Mouse (Mus musculus): ENCODE measurements at regions not wholly inside any gene's neighbourhood (a gene's known extent, or its start where the extent isn't known, plus 50 kb on each side); places are given as distances from the start of the nearest gene placed in this dataset.

DNA sequence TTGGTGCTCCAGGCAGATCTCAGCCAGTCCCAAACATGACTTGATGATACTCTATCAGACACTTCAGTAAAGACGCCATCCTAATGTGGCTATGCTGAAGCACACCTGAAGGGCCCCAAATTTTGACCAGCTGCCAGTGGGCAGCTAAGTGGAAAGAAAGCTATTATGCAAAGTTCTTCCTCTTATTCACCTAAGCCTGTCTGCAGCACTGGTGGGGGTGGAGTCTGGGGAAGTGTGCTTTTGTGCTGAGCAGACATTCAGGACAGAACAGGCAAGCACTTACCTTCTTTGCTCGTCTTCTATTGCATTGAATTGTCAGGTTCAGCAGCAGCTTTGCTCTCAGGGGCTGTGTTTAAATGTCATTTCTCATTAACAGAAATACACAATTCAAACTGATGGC, 200.7 kb downstream of the Pla2g4a start:
- Histone ChIP-seq H3K27ac (no peak overlapping the region), H3K4me3 (no peak overlapping the region)
- TF ChIP-seq CTCF (conservative IDR thresholded peaks at IDR 0.05), result no peak
- DNase-seq (ENCODE audit: low spot score in 2 of 2), result no peak

DNA sequence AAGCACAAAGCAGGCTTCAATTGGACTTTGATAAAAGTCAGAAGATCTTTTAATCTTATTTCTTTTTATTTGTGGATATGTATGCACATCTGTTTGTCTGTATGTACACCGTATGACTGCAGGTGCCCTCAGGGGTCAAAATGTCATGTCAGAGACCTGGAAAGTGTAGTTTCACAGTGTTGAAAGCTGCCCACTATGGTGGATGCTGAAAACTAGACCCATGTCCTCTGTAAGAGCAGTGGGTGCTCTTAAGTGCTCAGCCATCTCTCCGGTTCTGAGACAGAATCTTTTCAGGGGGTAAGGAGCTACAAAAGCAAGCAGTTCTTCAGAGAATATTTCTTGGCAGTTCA, 202.3 kb downstream of the Pla2g4a start:
- TF ChIP-seq CTCF (conservative IDR thresholded peaks at IDR 0.05), result no peak
- H3K27ac ChIP-seq, result no peak overlapping the region
- no peak for DNase-seq (ENCODE audit: low spot score in 2 of 2)
- no peak overlapping the region for H3K4me3 ChIP-seq

DNA sequence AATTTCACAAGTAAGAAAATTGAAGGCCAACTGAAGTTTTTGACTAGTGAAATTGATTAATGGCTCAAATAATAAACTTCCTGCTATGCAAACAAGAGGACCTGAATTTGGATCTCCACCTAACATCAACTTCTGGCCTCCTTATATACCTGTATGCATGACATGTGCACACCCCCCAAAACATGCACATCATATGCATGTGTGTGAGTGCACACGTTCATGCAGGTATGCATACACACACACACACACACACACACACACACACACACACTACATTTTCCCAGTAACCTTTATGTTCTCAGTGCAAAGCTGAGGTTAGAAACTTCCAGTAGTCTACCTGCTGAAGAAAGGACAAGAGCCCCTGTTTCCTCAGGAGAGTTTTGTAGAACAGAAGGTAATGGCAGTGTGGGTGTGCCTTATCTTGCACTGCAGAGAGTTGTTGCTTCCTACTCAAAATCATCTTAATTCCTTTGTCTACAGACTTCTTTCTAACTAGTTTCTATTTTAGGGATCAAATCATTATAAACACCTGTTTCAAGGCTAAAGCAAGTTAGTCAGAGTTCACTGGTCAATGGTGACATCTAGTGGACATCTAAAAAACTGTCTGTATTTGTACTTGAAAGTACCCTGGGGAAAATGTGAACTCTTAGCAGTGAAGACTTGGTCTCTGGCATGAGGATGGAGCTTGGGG, 202.9 kb downstream of the Pla2g4a start:
- peak; percentile 86 for TF ChIP-seq CTCF (conservative IDR thresholded peaks at IDR 0.05)
- Histone ChIP-seq H3K27ac (no peak overlapping the region), H3K4me3 (no peak overlapping the region)
- DNase-seq (ENCODE audit: low spot score in 2 of 2), result peak; percentile 10 to 44

DNA sequence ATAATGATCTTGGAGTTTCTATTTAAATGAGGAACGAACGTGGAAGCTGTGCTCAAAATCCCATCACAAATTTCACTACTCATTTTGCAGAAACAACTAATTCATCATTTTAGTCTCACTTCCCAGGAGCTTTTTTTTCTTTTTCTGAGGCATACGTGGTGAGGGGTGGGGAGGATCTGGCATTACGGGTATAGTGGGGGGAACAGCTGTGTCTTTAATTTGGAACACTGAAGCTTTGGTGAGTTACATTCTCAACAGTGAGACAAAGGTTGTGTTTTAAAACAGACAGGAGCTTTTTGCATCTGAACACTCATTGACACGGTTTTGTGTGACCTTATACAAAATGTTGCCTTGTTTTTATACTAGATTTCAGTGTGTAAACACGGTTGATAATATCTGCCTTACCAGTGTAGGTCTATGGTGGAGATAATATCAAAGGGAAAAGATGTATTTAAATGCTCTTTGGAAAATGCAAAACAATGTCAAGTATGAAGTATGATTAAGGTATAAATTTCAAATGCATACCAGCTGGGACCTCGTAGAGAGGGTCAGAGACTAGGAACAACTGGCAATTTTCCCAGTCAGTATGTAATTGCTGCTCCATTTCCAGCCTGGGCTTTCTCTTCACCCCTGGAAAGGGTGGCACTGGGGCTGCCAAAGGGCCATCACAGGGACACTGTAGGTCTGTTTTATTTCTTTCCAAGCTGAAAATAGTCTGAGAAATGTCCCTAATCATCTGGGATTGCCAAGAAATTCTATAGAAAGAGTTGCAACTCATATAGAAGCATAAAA, 207.6 kb downstream of the Pla2g4a start:
- Histone ChIP-seq H3K4me3 (no peak overlapping the region), H3K27ac (no peak overlapping the region)
- no peak for TF ChIP-seq CTCF (conservative IDR thresholded peaks at IDR 0.05)
- no peak for DNase-seq (ENCODE audit: low spot score in 2 of 2)

DNA sequence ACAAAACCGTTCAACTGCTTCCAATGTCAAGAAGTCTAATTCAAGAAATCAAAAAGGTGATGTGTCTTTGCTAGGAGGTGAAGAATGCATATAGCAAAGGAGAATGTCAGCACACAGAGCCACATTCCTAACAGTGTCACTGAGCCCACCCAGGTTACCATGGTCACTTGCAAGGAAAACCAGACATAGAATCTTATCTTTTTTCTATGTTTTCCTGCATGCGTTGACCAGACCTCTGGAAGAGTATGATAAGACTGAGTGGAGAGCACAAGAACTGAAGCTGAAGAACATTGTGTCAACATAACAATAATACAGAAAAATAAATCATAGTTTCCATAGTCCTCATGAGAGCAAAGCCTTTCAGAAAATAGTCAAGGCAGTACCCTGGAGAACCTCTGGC, 211.7 kb downstream of the Pla2g4a start:
- no peak for DNase-seq (ENCODE audit: low spot score in 2 of 2)
- Histone ChIP-seq H3K4me3 (no peak overlapping the region), H3K27ac (no peak overlapping the region)
- no peak for TF ChIP-seq CTCF (conservative IDR thresholded peaks at IDR 0.05)

DNA sequence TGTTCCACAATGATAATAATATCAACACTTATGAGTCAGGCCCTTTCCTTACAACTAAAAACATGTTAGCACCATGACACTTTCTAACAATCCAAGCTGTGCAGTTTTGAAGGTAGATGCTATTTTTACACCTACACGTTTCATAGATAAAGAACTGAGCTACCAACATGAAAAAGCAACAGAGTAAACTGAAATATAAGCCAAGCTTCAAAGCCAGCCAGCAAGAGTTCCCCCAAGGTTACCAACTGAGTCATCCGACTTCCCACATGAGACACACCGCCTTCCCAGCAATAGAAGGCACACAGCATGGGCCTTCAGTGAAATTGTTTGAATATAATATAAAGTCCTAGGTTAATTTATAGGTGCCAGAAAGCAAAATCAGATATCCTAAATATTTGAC, 222.1 kb downstream of the Pla2g4a start:
- DNase-seq (ENCODE audit: low spot score in 2 of 2), result no peak
- H3K4me3 ChIP-seq, result no peak overlapping the region
- no peak for TF ChIP-seq CTCF (conservative IDR thresholded peaks at IDR 0.05)
- H3K27ac ChIP-seq, result no peak overlapping the region

DNA sequence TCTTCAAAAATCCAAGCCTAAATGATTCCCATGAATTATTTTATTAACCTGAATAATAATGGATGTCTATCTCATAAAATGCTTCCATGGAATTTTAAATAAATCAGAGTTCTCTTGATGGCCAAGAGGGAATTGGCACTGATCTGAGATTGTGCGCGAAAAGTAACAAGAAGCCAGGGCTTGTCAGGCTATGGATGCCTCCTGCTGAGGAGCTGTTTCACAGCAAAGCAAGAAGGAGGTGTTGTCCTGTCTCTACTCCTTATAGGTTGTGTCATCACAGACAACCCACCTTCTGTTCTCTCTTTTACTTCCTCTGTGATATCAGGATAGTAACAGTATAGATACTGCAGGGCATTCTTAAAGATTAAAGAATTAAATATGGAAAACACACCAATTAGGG, 226.8 kb downstream of the Pla2g4a start:
- no peak for DNase-seq (ENCODE audit: low spot score in 2 of 2)
- Histone ChIP-seq H3K4me3 (no peak overlapping the region), H3K27ac (no peak overlapping the region)
- no peak for TF ChIP-seq CTCF (conservative IDR thresholded peaks at IDR 0.05)

DNA sequence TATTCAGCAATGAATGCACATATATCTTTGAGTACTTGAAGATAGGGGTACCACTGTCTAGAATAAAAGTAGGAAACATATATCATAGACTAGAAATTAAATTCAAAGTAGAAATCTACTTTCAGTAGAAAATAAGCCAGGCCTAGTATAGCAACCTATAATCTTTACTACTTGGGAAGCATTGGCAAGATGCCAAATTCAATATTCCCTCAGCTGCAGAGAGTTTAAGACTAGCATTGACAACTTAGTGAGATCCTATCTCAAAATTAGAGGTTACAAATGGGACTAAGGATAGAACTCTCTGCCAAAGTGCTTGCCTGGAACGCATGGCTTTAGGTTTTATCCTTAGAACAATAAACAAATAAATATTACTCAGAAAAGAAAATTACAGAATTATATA, 245.9 kb downstream of the Pla2g4a start:
- no peak for DNase-seq (ENCODE audit: low spot score in 2 of 2)

DNA sequence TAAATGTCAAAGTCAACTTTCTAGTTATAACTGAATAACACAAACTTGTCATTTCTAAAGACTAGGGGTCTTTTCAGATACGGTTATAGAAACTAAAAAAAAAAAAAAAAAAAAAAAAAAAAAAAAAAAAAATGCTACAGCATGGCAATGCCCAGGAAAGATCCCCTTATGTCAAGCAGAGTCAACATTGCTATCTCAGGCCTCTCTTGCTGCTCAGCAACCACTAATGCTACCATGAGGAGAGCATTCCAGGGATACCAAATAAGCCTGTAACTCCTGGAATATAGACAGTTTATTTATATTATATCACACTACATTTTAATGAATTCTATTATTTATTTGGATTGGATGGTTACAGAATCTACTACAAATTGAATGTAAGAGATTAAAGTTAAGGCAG, 248.8 kb downstream of the Pla2g4a start:
- Histone ChIP-seq H3K4me3 (no peak overlapping the region), H3K27ac (no peak overlapping the region)
- DNase-seq (ENCODE audit: low spot score in 2 of 2), result no peak
- no peak for TF ChIP-seq CTCF (conservative IDR thresholded peaks at IDR 0.05)

More for the DNA sequence above, 245.9 kb downstream of the Pla2g4a start:
- no peak for TF ChIP-seq CTCF (conservative IDR thresholded peaks at IDR 0.05)
- no peak overlapping the region for H3K4me3 ChIP-seq
- no peak overlapping the region for H3K27ac ChIP-seq

DNA sequence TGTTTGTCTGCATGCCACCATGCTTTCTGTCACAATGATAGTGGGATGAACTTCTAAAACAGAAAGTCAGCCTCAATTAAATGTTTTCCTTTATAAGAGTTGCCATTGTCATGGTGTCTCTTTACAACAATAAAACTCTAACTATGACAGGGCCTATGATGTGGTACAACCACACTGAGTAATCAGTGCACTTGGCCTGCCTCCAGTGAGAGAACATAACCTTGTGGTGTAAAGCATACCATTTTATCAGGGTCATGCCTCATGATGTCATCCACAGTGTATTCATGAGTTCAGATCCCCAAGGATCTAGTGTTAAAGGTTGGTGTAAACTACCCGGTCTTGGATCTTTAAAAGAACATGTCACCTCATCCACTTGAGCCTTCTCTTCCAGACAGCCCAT, 255.9 kb downstream of the Pla2g4a start:
- no peak for TF ChIP-seq CTCF (conservative IDR thresholded peaks at IDR 0.05)
- Histone ChIP-seq H3K27ac (no peak overlapping the region), H3K4me3 (no peak overlapping the region)
- DNase-seq (ENCODE audit: low spot score in 2 of 2), result no peak

DNA sequence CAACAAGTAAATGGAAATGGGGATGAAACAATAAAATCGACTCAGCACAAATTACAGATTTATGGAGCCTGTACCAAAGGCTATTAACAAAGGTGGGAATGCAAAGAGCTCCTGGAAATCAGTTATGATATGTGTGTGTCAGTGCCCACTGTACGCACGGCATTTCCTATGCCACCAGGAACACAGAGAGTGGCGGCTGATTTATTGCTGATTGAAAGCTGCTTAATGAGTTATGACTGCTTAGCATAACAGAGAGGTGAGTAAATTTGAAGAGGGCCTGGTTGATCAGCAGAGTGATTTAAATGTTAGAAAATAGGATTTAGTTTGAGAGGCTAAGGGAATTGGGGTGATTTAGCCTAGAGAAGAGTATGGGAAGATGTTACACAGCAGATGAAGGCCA, 261.7 kb downstream of the Pla2g4a start:
- H3K27ac ChIP-seq, result no peak overlapping the region
- TF ChIP-seq CTCF (conservative IDR thresholded peaks at IDR 0.05), result no peak

DNA sequence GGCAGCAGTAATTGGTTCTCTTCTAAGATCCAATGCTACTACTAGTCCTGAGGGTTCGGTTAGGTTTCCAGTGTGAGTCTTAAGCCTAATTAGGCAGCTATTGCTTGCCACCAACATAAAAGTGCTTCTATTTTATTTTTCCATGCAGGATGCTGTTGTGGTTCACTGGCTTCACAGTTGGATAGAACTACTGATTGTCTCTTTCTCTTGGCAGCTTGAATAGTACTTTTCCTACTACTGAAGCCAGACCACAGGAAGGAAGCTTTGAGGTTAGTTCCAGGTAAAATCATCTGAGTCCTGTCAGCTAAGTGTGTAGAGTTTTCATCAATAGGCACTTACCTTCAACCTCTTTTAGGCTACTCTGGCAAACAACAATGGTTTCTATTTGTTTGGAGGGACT, 286.9 kb downstream of the Pla2g4a start:
- TF ChIP-seq CTCF (conservative IDR thresholded peaks at IDR 0.05), result no peak
- Histone ChIP-seq H3K4me3 (no peak overlapping the region), H3K27ac (no peak overlapping the region)
- no peak for DNase-seq (ENCODE audit: low spot score in 2 of 2)

More for the DNA sequence above, 261.7 kb downstream of the Pla2g4a start:
- no peak for DNase-seq (ENCODE audit: low spot score in 2 of 2)
- no peak overlapping the region for H3K4me3 ChIP-seq

DNA sequence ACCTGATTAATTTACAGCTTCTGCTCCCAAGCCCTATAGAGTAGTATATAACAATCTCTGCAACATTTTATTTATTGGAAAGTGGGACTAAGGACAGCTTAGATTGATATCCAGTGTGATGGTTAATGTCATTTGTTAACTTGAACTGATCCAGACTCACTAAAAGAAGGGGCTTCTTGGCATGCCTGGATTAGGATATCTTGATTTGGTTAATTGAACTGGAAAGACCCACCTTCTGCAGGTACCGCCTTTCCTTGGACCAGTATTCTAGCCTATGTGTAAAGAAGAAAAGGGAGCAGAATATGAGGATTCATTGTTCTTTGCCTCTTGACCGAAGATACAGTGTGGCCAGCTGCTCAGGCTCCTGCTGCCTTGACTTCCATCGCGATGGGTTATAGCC, 288.5 kb downstream of the Pla2g4a start:
- DNase-seq (ENCODE audit: low spot score in 2 of 2), result no peak
- no peak overlapping the region for H3K4me3 ChIP-seq
- no peak overlapping the region for H3K27ac ChIP-seq
- TF ChIP-seq CTCF (conservative IDR thresholded peaks at IDR 0.05), result no peak

DNA sequence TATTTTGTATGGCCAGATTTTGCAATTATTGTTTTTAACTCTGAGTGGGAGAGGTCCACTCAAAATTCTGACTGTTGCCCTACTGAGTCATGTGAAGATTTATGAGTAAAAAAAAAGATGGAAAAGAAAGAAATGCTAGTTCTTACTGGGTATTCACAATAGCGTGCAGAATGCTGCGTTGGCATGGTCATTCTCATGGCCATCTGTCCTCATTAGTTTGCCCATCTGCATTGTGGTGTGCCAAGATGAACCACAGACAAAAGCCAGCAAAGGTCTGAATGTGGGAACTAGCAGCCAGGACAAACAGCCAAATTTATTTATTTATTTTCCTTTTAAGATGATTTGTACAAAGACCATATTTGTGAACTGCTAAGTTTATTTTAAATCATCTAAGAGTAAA, 289.0 kb downstream of the Pla2g4a start:
- Histone ChIP-seq H3K27ac (no peak overlapping the region), H3K4me3 (no peak overlapping the region)
- TF ChIP-seq CTCF (conservative IDR thresholded peaks at IDR 0.05), result no peak
- DNase-seq (ENCODE audit: low spot score in 2 of 2), result peak in 1 of 2 experiments; percentile 8

Measured in layer of hippocampus, adult 2 months (tissue).